Mouse (Mus musculus): ENCODE measurements around the gene Rragd. TPM values are rescaled to one million over a fixed set of nuclear protein-coding genes. Genes with fewer than 3 reads are reported as not detected.
"Not testable (repeated sequence)": the region's sequence is repeated elsewhere in the genome, so short reads cannot be mapped to it uniquely, and the experiment has no call there.

Gene Rragd
- polyA plus RNA-seq, 1 experiment from 2014 or later, result 23.4 TPM

GRCm38 (mm10) chr4:32964619-32965018 is 18.2 kb upstream of the Rragd start:
- not testable (repeated sequence) for H3K4me3 ChIP-seq (replicated peaks); ATAC-seq; H3K27me3 ChIP-seq (replicated peaks); H3K9ac ChIP-seq; H3K36me3 ChIP-seq; H3K4me2 ChIP-seq (replicated peaks); H3K4me1 ChIP-seq (replicated peaks); H3K9me3 ChIP-seq; H3K27ac ChIP-seq
- WGBS, result 79% methylated on average over 19 of the region's 19 CpGs

- Histone ChIP-seq H3K9me3 (no peaks in the 10 kb centered on the region), H3K27me3 (replicated peaks) (no peaks in the 10 kb centered on the region; the same call in 1 of the 2 replicates), H3K4me1 (replicated peaks) (peaks cover 9% of the 10 kb centered on the region; the same call in 1 of the 2 replicates), H3K4me3 (replicated peaks) (no peak overlapping the region), H3K36me3 (no peaks in the 10 kb centered on the region), H3K9ac (no peak overlapping the region), H3K27ac (no peak overlapping the region), H3K4me2 (replicated peaks) (no peak overlapping the region)
- ATAC-seq, result no peak
- WGBS, result 85% methylated on average over 4 of the region's 4 CpGs
These were observed 5.5 kb upstream of the Rragd start for GRCm38 (mm10) chr4:32977331-32977730.

GRCm38 (mm10) chr4:32980061-32980460 is 2.8 kb upstream of the Rragd start:
- no peaks in the 10 kb centered on the region for H3K9me3 ChIP-seq
- H3K4me3 ChIP-seq (replicated peaks), result no peak overlapping the region
- no peak overlapping the region for H3K27ac ChIP-seq
- 76% methylated on average over 3 of the region's 3 CpGs for WGBS
- no peak overlapping the region for H3K9ac ChIP-seq
- no peaks in the 10 kb centered on the region; the same call in 1 of the 2 replicates for H3K27me3 ChIP-seq (replicated peaks)
- no peak overlapping the region for H3K4me2 ChIP-seq (replicated peaks)
- no peaks in the 10 kb centered on the region for H3K36me3 ChIP-seq
- ATAC-seq, result no peak
- H3K4me1 ChIP-seq (replicated peaks), result peaks cover 13% of the 10 kb centered on the region

GRCm38 (mm10) chr4:32981617-32982016 is 1.2 kb upstream of the Rragd start:
- H3K9ac ChIP-seq, result no peak overlapping the region
- peak overlapping the region; percentile 99 for H3K4me2 ChIP-seq (replicated peaks)
- WGBS, result 23% methylated on average over 5 of the region's 5 CpGs
- no peaks in the 10 kb centered on the region; the same call in 1 of the 2 replicates for H3K27me3 ChIP-seq (replicated peaks)
- H3K27ac ChIP-seq, result peak overlapping the region; percentile 66; the same call in 1 of the 2 replicates
- H3K4me3 ChIP-seq (replicated peaks), result no peak overlapping the region
- H3K36me3 ChIP-seq, result no peaks in the 10 kb centered on the region
- peak; percentile 56 for ATAC-seq
- peaks cover 16% of the 10 kb centered on the region for H3K4me1 ChIP-seq (replicated peaks)
- H3K9me3 ChIP-seq, result no peaks in the 10 kb centered on the region

GRCm38 (mm10) chr4:32982041-32982715 is 659 bp upstream of the Rragd start:
- H3K4me1 ChIP-seq (replicated peaks), result peaks cover 16% of the 10 kb centered on the region
- no peaks in the 10 kb centered on the region for H3K36me3 ChIP-seq
- peak overlapping the region; percentile 99 for H3K4me2 ChIP-seq (replicated peaks)
- H3K9ac ChIP-seq, result no peak overlapping the region
- 5% methylated on average over 15 of the region's 15 CpGs for WGBS
- no peaks in the 10 kb centered on the region; the same call in 1 of the 2 replicates for H3K27me3 ChIP-seq (replicated peaks)
- peak; percentile 29; the same call in 1 of the 2 replicates for ATAC-seq
- H3K9me3 ChIP-seq, result no peaks in the 10 kb centered on the region
- H3K4me3 ChIP-seq (replicated peaks), result peak overlapping the region; percentile 82
- peak overlapping the region; percentile 66 for H3K27ac ChIP-seq

- no peaks in the 10 kb centered on the region; the same call in 1 of the 2 replicates for H3K27me3 ChIP-seq (replicated peaks)
- peak overlapping the region; percentile 66 for H3K27ac ChIP-seq
These were observed 629 bp downstream of the Rragd start for GRCm38 (mm10) chr4:32983176-32984155.

GRCm38 (mm10) chr4:32984242-32984641 is 1.4 kb downstream of the Rragd start:
- no peak for ATAC-seq
- H3K9me3 ChIP-seq, result no peaks in the 10 kb centered on the region
- peak overlapping the region; percentile 99 for H3K4me2 ChIP-seq (replicated peaks)
- H3K36me3 ChIP-seq, result no peaks in the 10 kb centered on the region
- no peaks in the 10 kb centered on the region; the same call in 1 of the 2 replicates for H3K27me3 ChIP-seq (replicated peaks)
- WGBS, result 5% methylated on average over 13 of the region's 13 CpGs
- H3K9ac ChIP-seq, result 0 out of 2 replicates have a peak overlapping the region, but pooled peaks have one; percentile 11
- H3K4me3 ChIP-seq (replicated peaks), result peak overlapping the region; percentile 82
- H3K27ac ChIP-seq, result no peak overlapping the region
- H3K4me1 ChIP-seq (replicated peaks), result peaks cover 16% of the 10 kb centered on the region

More at GRCm38 (mm10) chr4:32983176-32984155, 629 bp downstream of the Rragd start:
- no peaks in the 10 kb centered on the region for H3K9me3 ChIP-seq
- peak overlapping the region; percentile 82 for H3K4me3 ChIP-seq (replicated peaks)
- H3K36me3 ChIP-seq, result no peaks in the 10 kb centered on the region
- H3K4me2 ChIP-seq (replicated peaks), result peak overlapping the region; percentile 99
- peak overlapping the region; percentile 81 for H3K9ac ChIP-seq
- H3K4me1 ChIP-seq (replicated peaks), result peaks cover 16% of the 10 kb centered on the region
- WGBS, result under 1% methylated on average over 65 of the region's 94 CpGs
- ATAC-seq, result peak; percentile 58

- no peak for ATAC-seq
- Histone ChIP-seq H3K4me1 (replicated peaks) (peaks cover 16% of the 10 kb centered on the region), H3K9ac (0 out of 2 replicates have a peak overlapping the region, but pooled peaks have one; percentile 11), H3K36me3 (no peaks in the 10 kb centered on the region), H3K9me3 (no peaks in the 10 kb centered on the region), H3K27ac (no peak overlapping the region), H3K4me3 (replicated peaks) (peak overlapping the region; percentile 82), H3K4me2 (replicated peaks) (peak overlapping the region; percentile 99), H3K27me3 (replicated peaks) (no peaks in the 10 kb centered on the region; the same call in 1 of the 2 replicates)
- WGBS, result 31% methylated on average over 13 of the region's 13 CpGs
These were observed 2.2 kb downstream of the Rragd start for GRCm38 (mm10) chr4:32984801-32985675.

GRCm38 (mm10) chr4:32985684-32986083 is 2.8 kb downstream of the Rragd start:
- H3K9ac ChIP-seq, result no peak overlapping the region
- no peaks in the 10 kb centered on the region for H3K9me3 ChIP-seq
- peaks cover 16% of the 10 kb centered on the region for H3K4me1 ChIP-seq (replicated peaks)
- H3K4me2 ChIP-seq (replicated peaks), result no peak overlapping the region
- H3K27me3 ChIP-seq (replicated peaks), result no peaks in the 10 kb centered on the region; the same call in 1 of the 2 replicates
- ATAC-seq, result no peak
- WGBS, result 22% methylated on average over 3 of the region's 3 CpGs
- H3K36me3 ChIP-seq, result no peaks in the 10 kb centered on the region
- no peak overlapping the region for H3K4me3 ChIP-seq (replicated peaks)
- no peak overlapping the region for H3K27ac ChIP-seq

- H3K27me3 ChIP-seq (replicated peaks), result no peaks in the 10 kb centered on the region
- ATAC-seq, result peak; percentile 78
- H3K36me3 ChIP-seq, result no peaks in the 10 kb centered on the region
- H3K4me1 ChIP-seq (replicated peaks), result peaks cover 7% of the 10 kb centered on the region
- WGBS, result 50% methylated on average over 3 of the region's 3 CpGs
- H3K4me3 ChIP-seq (replicated peaks), result no peak overlapping the region
- no peak overlapping the region for H3K9ac ChIP-seq
- no peaks in the 10 kb centered on the region for H3K9me3 ChIP-seq
- H3K4me2 ChIP-seq (replicated peaks), result no peak overlapping the region
- no peak overlapping the region for H3K27ac ChIP-seq
These were observed 4.2 kb downstream of the Rragd start for GRCm38 (mm10) chr4:32987006-32987405.

- no peaks in the 10 kb centered on the region for H3K9me3 ChIP-seq
- H3K36me3 ChIP-seq, result no peaks in the 10 kb centered on the region
- no peak overlapping the region for H3K4me2 ChIP-seq (replicated peaks)
- no peak overlapping the region for H3K4me3 ChIP-seq (replicated peaks)
- no peak overlapping the region for H3K9ac ChIP-seq
- H3K4me1 ChIP-seq (replicated peaks), result peaks cover 7% of the 10 kb centered on the region
- no peak overlapping the region for H3K27ac ChIP-seq
- no peak for ATAC-seq
- 90% methylated on average over 2 of the region's 2 CpGs for WGBS
- no peaks in the 10 kb centered on the region for H3K27me3 ChIP-seq (replicated peaks)
These were observed 6.5 kb downstream of the Rragd start for GRCm38 (mm10) chr4:32989346-32989745.
